Mouse (Mus musculus) kidney, adult 18-20 months (tissue): Measurements from ENCODE around the gene Adamts6.

Experiments
- DNase-seq: peaks from one replicate; pipeline ENCODE4 v3.0.0; 2021

Gene Adamts6

GRCm38 (mm10) chr13:104468061-104468460 lies 180.4 kb downstream of the Adamts6 start:
- DNase-seq = no peak

DNA sequence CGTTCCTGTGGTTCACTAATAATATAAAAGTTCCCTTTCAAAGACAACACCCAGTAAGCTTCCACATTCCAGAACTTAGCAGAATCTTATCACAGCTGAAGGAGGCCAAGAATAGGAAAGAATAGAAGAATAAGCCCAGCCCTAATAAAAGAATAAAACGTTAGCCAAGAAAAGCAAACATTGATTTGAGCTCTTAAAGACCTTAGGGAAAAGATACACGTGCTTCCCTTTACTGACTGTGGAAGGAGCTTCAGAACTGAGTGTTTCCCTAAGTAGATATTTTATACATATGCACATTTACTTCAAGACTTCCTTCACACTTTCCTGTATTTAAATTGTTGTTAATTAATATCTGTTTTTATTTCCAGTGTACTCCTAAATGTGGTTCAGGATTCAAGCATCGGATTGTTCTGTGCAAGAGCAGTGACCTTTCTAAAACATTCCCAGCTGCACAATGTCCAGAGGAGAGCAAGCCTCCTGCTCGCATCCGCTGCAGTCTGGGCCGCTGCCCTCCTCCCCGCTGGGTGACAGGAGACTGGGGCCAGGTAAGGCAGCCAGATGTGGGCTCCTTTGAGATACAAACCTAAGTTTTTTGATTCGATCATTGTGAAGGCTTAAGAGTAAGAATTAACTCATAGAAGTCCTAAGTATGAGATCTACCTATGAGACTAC lies 188.8 kb downstream of the Adamts6 start:
- no peak for DNase-seq

DNA sequence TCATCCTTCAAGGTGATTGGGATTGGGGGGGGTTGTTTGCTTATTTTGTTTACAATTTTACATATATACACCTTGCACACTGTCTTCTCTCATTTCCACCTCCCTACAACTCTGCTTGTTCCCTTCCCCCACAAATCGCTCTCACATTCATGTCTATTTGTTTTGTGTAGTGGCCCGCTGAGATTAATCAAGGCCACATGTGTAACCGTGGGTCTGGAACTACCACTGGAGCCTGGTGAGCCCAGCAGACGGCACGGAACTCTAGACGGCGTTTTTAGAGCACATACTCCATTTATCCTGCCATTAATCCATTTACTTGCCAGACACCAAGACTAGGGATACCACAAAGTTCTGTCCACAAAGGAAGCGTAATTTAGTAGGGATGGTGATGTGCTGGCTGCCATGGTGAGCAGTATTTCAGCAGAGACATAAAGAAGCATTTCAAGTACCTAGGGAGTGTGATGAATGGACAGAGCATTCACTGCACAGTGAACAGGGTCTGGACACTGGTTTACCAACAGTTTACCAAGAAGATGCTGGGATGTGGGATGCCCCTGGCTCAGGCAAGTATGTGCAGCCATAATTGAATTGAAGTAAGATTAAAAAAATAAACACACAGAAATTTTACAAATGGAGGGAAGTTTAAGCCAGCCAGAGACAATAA lies 194.9 kb downstream of the Adamts6 start:
- DNase-seq = no peak

- no peak for DNase-seq
Measured at GRCm38 (mm10) chr13:104483111-104483722, 195.6 kb downstream of the Adamts6 start.

- no peak for DNase-seq
Measured at GRCm38 (mm10) chr13:104491046-104491811, 203.6 kb downstream of the Adamts6 start.

- no peak for DNase-seq
Measured at GRCm38 (mm10) chr13:104493466-104493993, 205.9 kb downstream of the Adamts6 start.

GRCm38 (mm10) chr13:104494200-104494873 lies 206.7 kb downstream of the Adamts6 start:
- DNase-seq = no peak

DNA sequence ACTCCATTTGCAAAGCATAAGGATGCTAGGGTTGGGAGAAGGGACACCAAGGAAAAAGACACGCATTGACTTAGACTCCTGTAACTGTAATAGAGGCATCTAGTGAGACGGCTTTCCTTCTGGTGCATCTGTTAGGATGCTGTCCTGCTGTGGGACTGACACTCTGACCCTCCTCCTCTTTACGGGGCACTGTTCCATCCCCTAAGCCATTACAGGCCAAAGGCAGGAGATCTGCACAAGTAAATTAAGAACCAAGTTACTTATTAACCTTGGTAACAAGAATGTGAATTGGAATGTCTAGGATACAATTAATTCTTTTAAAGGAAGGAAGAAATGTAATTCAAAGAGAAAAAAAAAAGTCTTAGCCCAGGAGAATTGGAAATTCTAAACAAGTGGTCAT lies 210.0 kb downstream of the Adamts6 start:
- DNase-seq = no peak

DNA sequence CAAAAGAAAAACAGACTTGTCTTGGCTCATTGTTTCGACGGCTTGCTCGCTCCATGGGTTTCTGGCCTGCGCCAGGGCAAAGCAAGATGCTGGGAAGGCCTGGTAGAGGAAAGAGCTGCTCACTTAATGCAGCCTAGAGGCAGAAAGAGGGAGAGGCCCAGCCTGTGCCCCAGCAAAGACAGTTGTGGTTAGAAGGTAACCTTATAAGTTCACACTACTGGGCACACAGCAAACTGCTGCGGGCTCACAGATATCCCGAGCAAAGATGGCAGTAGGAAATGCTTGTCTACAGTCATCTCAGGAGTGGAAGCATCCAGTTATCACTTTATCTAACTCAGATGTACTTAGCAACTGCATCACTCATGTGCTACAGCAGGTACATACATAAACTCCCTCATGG lies 211.0 kb downstream of the Adamts6 start:
- no peak for DNase-seq

GRCm38 (mm10) chr13:104499116-104500040 lies 211.7 kb downstream of the Adamts6 start:
- peak; percentile 70 for DNase-seq

GRCm38 (mm10) chr13:104502406-104502805 lies 214.8 kb downstream of the Adamts6 start:
- DNase-seq = no peak

- DNase-seq = no peak
Measured at GRCm38 (mm10) chr13:104504043-104504442, 216.4 kb downstream of the Adamts6 start.

DNA sequence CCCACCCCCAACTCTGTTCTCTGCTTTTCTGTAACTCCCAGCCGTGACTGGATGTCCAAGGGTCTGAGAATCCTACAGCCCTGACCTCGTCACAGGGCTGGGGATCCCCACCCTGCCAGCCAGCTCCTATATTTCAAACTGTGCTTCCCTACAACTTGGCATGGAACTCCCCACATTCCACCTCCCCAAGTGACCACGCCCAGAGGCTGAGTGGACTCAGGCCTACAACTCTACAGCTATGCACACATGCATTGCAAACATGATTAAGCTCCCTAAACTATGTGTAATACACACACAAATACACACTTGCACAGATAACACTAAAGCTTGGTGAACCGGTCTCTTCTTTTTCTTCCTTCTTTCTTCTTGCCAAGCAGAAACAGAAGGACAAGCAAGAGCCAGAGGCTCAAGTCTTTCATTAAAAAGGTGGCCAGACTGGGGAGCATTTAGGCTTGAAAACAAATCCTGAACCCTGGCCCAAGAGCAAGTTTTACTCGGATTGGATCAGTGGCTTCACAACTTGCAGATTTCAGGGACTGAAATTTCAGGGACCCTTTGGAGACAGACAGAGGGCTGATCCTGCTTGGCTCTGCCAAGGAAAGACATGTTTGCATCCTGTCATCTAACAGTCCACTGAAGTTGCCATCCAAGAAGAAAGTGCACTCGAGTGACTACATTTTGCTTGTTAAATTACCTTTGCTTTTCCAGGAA lies 218.7 kb downstream of the Adamts6 start:
- no peak for DNase-seq

- DNase-seq = no peak
Measured at GRCm38 (mm10) chr13:104507671-104508070, 220.0 kb downstream of the Adamts6 start.

- DNase-seq = no peak
Measured at GRCm38 (mm10) chr13:104509561-104510493, 222.2 kb downstream of the Adamts6 start.

DNA sequence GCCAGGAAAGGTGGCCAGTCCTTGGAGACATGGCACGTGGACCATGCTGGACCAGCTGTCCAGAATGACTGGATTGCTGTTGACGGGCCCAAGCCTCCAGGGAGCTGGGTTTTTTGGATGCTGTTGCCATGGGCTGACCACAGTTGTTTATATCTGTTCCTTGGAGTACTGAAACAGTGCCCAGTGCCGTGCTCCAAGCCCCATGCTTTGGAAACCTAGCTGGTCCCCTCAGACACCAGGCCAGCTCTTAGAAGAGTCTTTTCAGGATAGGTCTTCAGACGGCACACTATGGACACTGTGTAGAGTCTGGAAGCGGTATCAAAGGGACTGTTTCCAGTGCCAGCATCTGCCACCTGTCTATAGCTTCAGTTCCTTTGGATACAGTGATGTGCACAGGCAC lies 223.1 kb downstream of the Adamts6 start:
- no peak for DNase-seq

- no peak for DNase-seq
Measured at GRCm38 (mm10) chr13:104515054-104515453, 227.4 kb downstream of the Adamts6 start.

DNA sequence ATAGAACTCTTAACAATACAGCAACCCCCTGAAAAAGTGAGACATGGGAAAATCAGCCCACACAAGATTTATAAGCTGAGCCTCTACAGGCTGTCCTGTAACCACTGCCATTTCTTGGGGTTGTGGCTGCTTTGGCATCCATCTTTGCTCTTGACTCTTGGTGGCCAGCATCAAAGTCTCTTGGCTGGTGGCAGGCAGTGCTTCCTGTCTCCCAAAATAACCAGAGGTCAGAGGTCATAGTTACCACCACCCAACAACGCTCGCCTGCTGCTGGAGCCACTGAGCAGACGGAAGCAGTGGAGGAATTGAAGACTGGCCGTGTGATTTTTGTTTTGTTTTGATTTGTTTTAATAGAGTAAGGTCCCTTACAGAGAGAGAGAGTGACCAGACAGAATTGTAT lies 228.5 kb downstream of the Adamts6 start:
- no peak for DNase-seq

DNA sequence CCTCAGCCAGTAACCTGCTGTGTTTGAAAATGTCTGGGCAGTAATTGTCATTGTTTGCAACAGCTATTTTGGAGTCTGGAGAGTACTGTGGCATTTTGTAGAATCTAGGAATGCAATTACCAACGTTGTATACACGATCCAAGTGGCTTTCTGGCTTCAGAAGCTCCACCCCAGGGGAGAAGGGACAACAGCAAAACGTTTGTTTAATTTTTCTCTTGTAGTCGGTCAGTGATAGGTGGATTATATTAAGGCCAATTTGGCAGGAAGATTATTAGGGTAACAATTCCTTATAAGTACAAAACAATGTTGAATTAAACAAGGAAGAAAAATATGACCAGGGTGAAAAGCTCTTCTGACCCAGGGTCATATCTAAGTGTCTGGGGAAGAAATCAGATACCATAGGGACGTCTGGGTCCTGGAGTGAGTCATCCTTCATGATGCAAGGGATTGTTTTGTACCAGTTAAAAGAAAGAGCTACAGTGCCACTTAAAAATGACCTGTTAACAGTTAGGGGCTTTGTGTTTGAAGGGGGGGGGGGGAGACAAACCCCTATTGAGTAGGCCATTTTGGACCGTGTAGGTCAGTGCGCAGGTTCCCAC lies 229.2 kb downstream of the Adamts6 start:
- DNase-seq = no peak
